Mouse (Mus musculus) forebrain, embryonic 14.5 days (tissue): ENCODE measurements at regions not wholly inside any gene's neighbourhood (a gene's known extent, or its start where the extent isn't known, plus 50 kb on each side); places are given as distances from the start of the nearest gene placed in this dataset.

Experiments used
- ATAC-seq: fragments of 200-750 bp; cut with Nextera tagmentation; 2 replicates; pipeline ENCODE4 v1.8.0; 2017; ENCODE audit warnings: mild to moderate bottlenecking, moderate library complexity
- DNase-seq: peaks from one replicate; pipeline ENCODE4 v3.0.0-alpha.2; 2015; ENCODE audit warnings: low spot score
- H3K27ac ChIP-seq: fragments of 300-500 bp; sonication (generic); 2 replicates; pipeline ENCODE4 v1.5.1; 2014; ENCODE audit warnings: low read depth, mild to moderate bottlenecking, control low read depth, low read length, moderate library complexity
- H3K27me3 ChIP-seq: fragments of 300-500 bp; sonication (generic); replicated peaks from 2 replicates; pipeline ENCODE4 v1.6.1; 2014; ENCODE audit warnings: low read length, control low read depth, mixed read lengths; ENCODE audit not compliant: control insufficient read depth, insufficient read depth
- H3K36me3 ChIP-seq: fragments of 300-500 bp; sonication (generic); 2 replicates; pipeline ENCODE4 v1.6.1; 2014; ENCODE audit warnings: low read length, control low read depth; ENCODE audit not compliant: control insufficient read depth, insufficient read depth
- H3K4me1 ChIP-seq: fragments of 300-500 bp; sonication (generic); 2 replicates; pipeline ENCODE4 v1.6.1; 2014; ENCODE audit warnings: antibody characterized with exemption, low read length, control low read depth; ENCODE audit not compliant: control insufficient read depth, insufficient read depth
- H3K4me2 ChIP-seq: fragments of 300-500 bp; sonication (generic); 2 replicates; pipeline ENCODE4 v1.6.1; 2014; ENCODE audit warnings: mild to moderate bottlenecking, control low read depth, low read length
- H3K4me3 ChIP-seq: fragments of 300-500 bp; sonication (generic); 2 replicates; pipeline ENCODE4 v1.5.1; 2014; ENCODE audit warnings: low read depth, low read length, control low read depth
- H3K9ac ChIP-seq: fragments of 300-500 bp; sonication (generic); 2 replicates; pipeline ENCODE4 v1.6.1; 2014; ENCODE audit warnings: mild to moderate bottlenecking, low read length, control low read depth, moderate library complexity
- H3K9me3 ChIP-seq: fragments of 300-500 bp; sonication (generic); replicated peaks from 2 replicates; pipeline ENCODE4 v1.6.1; 2016; ENCODE audit warnings: low read length, control low read depth, mixed read lengths; ENCODE audit not compliant: control insufficient read depth
- WGBS: fragments of 180-500 bp; shearing (Covaris S2); extraction: QIAGEN DNeasy Blood & Tissue Kit; methylation state at CpG from one replicate; pipeline ENCODE4 v1.1.7; 2014; 5-methylcytosine and 5-hydroxymethylcytosine counted together

GRCm38 (mm10) chr17:48610107-48610506 lies 155.4 kb downstream of the Unc5cl start:
- no peak overlapping the region for H3K4me2 ChIP-seq
- no peaks in the 10 kb centered on the region for H3K27me3 ChIP-seq
- H3K4me3 ChIP-seq = no peak overlapping the region
- peaks cover 5% of the 10 kb centered on the region; the same call in 1 of the 2 replicates for H3K9me3 ChIP-seq
- DNase-seq (no peak), ATAC-seq (no peak)
- WGBS = 89% methylated on average over 10 of the region's 10 CpGs
- no peak overlapping the region for H3K27ac ChIP-seq
- no peaks in the 10 kb centered on the region for H3K36me3 ChIP-seq
- H3K4me1 ChIP-seq = no peaks in the 10 kb centered on the region
- no peak overlapping the region for H3K9ac ChIP-seq

GRCm38 (mm10) chr17:48610806-48611205 lies 156.1 kb downstream of the Unc5cl start:
- DNase-seq (no peak), ATAC-seq (no peak)
- Histone ChIP-seq H3K27me3 (no peaks in the 10 kb centered on the region), H3K4me3 (no peak overlapping the region), H3K27ac (no peak overlapping the region), H3K4me1 (no peaks in the 10 kb centered on the region), H3K36me3 (no peaks in the 10 kb centered on the region), H3K4me2 (no peak overlapping the region), H3K9me3 (peaks cover 5% of the 10 kb centered on the region; the same call in 1 of the 2 replicates), H3K9ac (no peak overlapping the region)
- 83% methylated on average over 8 of the region's 8 CpGs for WGBS

GRCm38 (mm10) chr17:48613491-48613890 lies 158.8 kb downstream of the Unc5cl start:
- 95% methylated on average over 5 of the region's 5 CpGs for WGBS
- H3K4me1 ChIP-seq = no peaks in the 10 kb centered on the region
- DNase-seq (no peak), ATAC-seq (no peak)
- no peak overlapping the region for H3K4me3 ChIP-seq
- H3K27ac ChIP-seq = no peak overlapping the region
- no peak overlapping the region for H3K9ac ChIP-seq
- no peaks in the 10 kb centered on the region for H3K27me3 ChIP-seq
- H3K36me3 ChIP-seq = no peaks in the 10 kb centered on the region
- H3K9me3 ChIP-seq = peaks cover 5% of the 10 kb centered on the region; the same call in 1 of the 2 replicates
- no peak overlapping the region for H3K4me2 ChIP-seq

- whole genome bisulfite sequencing = 85% methylated on average over 3 of the region's 3 CpGs
- H3K4me3 ChIP-seq = no peak overlapping the region
- no peaks in the 10 kb centered on the region for H3K4me1 ChIP-seq
- no peaks in the 10 kb centered on the region for H3K27me3 ChIP-seq
- ATAC-seq (no peak), DNase-seq (no peak)
- H3K4me2 ChIP-seq = no peak overlapping the region
- H3K9me3 ChIP-seq = peaks cover 5% of the 10 kb centered on the region; the same call in 1 of the 2 replicates
- no peak overlapping the region for H3K9ac ChIP-seq
- no peaks in the 10 kb centered on the region for H3K36me3 ChIP-seq
- no peak overlapping the region for H3K27ac ChIP-seq
These were observed 160.5 kb downstream of the Unc5cl start for GRCm38 (mm10) chr17:48615248-48615647.

- no peak overlapping the region for H3K4me2 ChIP-seq
- 40% methylated on average over 4 of the region's 4 CpGs for WGBS
- no peak overlapping the region for H3K4me3 ChIP-seq
- no peaks in the 10 kb centered on the region for H3K36me3 ChIP-seq
- peaks cover 5% of the 10 kb centered on the region; the same call in 1 of the 2 replicates for H3K9me3 ChIP-seq
- no peaks in the 10 kb centered on the region for H3K27me3 ChIP-seq
- H3K27ac ChIP-seq = no peak overlapping the region
- DNase-seq (no peak), ATAC-seq (no peak)
- H3K4me1 ChIP-seq = no peaks in the 10 kb centered on the region
- H3K9ac ChIP-seq = no peak overlapping the region
These were observed 161.5 kb downstream of the Unc5cl start for GRCm38 (mm10) chr17:48616205-48616604.

GRCm38 (mm10) chr17:48620896-48621295 lies 166.2 kb downstream of the Unc5cl start:
- no peaks in the 10 kb centered on the region for H3K27me3 ChIP-seq
- no peaks in the 10 kb centered on the region for H3K36me3 ChIP-seq
- H3K4me3 ChIP-seq = no peak overlapping the region
- no peaks in the 10 kb centered on the region for H3K9me3 ChIP-seq
- no peak for DNase-seq
- no peak for ATAC-seq
- no peaks in the 10 kb centered on the region for H3K4me1 ChIP-seq
- no peak overlapping the region for H3K27ac ChIP-seq
- WGBS = 81% methylated on average over 2 of the region's 2 CpGs
- no peak overlapping the region for H3K4me2 ChIP-seq
- no peak overlapping the region for H3K9ac ChIP-seq

GRCm38 (mm10) chr17:48621676-48622075 lies 167.0 kb downstream of the Unc5cl start:
- no peaks in the 10 kb centered on the region for H3K9me3 ChIP-seq
- 94% methylated on average over 11 of the region's 11 CpGs for WGBS
- DNase-seq (no peak), ATAC-seq (no peak)
- H3K4me3 ChIP-seq = no peak overlapping the region
- H3K4me2 ChIP-seq = no peak overlapping the region
- H3K9ac ChIP-seq = no peak overlapping the region
- no peaks in the 10 kb centered on the region for H3K27me3 ChIP-seq
- no peak overlapping the region for H3K27ac ChIP-seq
- no peaks in the 10 kb centered on the region for H3K4me1 ChIP-seq
- no peaks in the 10 kb centered on the region for H3K36me3 ChIP-seq

- ATAC-seq (no peak), DNase-seq (no peak)
- Histone ChIP-seq H3K4me1 (no peaks in the 10 kb centered on the region), H3K36me3 (no peaks in the 10 kb centered on the region), H3K9ac (no peak overlapping the region), H3K4me3 (no peak overlapping the region), H3K27me3 (no peaks in the 10 kb centered on the region), H3K4me2 (no peak overlapping the region), H3K9me3 (no peaks in the 10 kb centered on the region), H3K27ac (no peak overlapping the region)
- WGBS = 88% methylated on average over 14 of the region's 14 CpGs
These were observed 170.2 kb downstream of the Unc5cl start for GRCm38 (mm10) chr17:48624937-48625336.

GRCm38 (mm10) chr17:48625971-48626370 lies 171.3 kb downstream of the Unc5cl start:
- Histone ChIP-seq H3K27ac (no peak overlapping the region), H3K9ac (no peak overlapping the region), H3K4me1 (no peaks in the 10 kb centered on the region), H3K36me3 (no peaks in the 10 kb centered on the region), H3K27me3 (no peaks in the 10 kb centered on the region), H3K4me3 (no peak overlapping the region), H3K4me2 (no peak overlapping the region), H3K9me3 (no peaks in the 10 kb centered on the region)
- WGBS = 93% methylated on average over 6 of the region's 6 CpGs
- ATAC-seq (no peak), DNase-seq (no peak)
